Mouse (Mus musculus) cerebellum, adult 9-10 months (tissue): Measurements from ENCODE around the gene Setd5.

Source experiments
- DNase-seq: peaks from one replicate; pipeline ENCODE4 v3.0.0; 2022

Setd5 gene

DNA sequence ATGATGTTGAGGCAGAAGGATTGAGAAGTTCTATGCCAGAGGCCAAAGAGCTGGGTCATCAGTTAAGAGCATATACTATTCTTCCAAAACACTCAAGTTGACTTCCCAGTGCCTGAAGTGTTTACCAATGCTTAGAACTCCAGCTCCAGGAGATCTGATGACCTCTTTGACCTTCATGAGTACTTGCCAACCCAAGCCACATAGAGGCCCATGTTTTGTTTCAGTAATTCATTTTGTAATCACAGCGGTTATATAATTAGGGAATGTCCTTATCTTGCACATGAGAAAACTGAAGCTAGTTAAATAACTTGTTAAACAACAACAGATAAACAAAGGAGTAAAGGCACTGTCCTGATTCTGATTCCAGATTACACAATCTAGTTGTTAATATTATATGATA is 67.6 kb downstream of the Setd5 start:
- DNase-seq = no peak

DNA sequence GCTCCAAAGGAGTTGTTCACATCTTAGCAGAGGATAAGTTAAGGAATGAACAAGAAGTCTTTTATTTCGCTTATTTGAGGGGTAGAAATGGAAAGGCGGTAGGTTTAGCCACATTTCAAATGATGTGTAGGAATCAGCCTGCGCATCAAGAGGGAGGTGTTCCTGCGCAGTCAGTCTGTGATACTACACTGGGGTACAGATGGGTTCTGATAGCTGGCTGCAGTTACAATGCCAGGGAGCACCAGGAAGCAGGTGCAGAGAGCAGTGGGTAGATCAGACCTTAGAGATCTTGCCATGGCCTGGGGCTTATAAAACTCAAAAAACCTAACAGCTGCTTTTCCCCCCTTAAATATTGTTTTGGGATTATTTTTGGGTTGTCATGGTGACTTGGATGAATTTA is 68.1 kb downstream of the Setd5 start:
- DNase-seq = no peak

DNA sequence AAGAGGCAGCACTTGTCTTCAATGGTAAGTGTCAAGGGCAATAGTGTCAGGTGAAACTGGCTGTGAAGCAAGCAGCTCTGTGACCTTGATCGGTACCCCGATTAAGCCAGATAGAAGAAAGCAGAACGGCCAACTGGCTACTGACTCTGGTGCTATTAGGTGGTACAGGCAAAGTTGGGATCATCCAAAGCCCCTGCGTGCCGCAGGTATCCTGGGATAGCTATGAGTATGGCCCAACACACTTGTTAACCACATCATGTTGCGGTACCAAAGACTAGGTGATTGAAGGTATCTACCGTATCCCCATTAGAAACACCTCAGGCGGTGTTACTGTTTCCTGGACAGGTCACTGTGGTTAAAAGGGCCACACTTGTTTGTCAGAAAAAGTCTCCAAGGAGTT is 76.9 kb downstream of the Setd5 start:
- no peak for DNase-seq

DNA sequence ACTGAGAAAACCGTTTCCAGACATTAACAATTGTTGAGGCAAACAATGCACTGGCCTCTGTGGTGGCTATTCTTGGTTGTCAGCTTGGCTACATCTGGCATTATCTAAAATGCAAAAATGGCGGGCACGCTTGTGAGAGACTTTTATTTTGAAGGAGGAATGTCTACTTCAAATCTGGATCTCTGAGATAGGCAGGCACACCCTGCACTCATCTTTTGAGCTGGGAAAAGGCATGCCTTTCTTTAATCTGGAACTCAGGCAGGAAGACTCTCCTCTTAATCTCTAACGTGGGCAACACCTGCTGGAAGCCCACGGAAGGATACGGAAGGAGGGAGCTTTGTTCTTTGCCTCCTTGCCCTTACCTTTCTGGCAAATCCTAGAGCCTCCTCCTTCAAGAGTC is 77.7 kb downstream of the Setd5 start:
- DNase-seq = no peak

DNA sequence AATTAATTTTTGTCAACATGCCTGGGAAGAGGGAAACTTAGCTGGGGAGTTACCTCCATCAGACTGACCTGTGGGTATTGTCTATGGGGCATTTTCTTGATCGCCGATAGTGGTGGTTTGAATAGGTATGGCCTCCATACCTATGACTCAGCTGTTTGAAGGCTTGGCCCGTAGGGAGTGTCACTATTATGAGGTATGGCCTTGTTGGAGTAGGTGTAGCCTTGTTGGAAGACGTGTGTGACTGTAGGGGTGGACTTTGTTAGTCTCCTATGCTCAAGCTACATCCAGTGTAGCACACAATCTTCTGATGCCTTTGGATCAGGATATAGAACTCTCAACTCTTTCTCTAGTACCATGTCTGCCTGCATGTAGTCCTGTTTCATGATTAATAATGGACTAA is 78.9 kb downstream of the Setd5 start:
- no peak for DNase-seq

DNA sequence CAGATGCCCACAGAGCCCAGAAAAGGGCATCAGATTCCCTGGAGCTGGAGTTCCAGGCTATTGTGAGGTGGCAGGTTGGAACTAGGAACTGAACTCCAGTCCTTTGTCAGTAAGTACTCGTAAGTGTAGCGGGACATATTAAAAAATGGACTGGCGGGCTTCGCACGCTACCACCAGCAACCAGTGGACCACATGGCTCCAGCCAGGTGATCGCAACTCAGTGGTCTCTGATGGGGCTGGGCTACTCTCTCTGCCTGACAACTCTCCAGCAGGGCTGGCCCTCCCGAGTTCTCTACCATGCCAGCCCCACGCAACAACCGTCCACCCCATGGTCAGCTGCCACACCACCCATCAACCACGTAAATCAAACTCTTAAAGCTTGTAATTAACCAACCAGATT is 82.9 kb downstream of the Setd5 start:
- DNase-seq = no peak

DNA sequence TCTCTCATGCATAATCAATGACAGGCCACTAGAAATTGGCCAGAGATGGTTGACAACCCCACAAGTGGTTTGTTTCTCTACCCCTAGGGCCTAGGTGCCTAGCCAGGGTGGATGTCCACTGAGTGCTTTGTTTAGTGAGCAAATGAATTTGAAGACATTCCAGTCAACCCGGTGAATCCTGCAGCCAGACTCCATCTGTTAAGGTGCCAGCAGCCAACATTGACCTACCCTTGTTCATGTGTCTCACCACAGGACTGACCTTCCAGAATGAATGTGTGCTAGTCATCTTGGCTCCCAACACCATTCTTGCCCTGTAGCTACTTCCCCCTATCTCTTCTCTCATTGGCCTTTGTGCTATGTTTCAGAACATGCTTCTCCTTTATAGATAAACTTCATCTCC is 84.8 kb downstream of the Setd5 start:
- peak; percentile 82 for DNase-seq

DNA sequence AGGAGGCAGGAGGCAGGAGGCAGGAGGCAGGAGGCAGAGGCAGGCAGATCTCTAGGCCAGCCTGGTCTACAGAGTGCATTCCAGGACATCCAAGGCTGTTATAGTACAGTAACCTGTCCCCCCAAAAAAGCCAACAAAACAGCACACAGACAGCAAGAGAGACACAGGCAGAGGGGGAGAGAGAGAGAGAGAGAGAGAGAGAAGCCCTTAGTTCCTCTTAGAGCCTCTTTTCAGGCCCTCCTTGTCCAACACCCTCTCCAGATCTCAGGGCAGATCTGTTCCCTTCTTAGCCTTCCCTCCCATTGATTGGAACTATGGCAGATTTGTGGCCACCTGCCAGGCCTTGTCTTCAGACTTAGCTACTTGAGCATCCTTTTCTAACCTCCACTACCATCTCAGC is 86.3 kb downstream of the Setd5 start:
- DNase-seq = no peak

DNA sequence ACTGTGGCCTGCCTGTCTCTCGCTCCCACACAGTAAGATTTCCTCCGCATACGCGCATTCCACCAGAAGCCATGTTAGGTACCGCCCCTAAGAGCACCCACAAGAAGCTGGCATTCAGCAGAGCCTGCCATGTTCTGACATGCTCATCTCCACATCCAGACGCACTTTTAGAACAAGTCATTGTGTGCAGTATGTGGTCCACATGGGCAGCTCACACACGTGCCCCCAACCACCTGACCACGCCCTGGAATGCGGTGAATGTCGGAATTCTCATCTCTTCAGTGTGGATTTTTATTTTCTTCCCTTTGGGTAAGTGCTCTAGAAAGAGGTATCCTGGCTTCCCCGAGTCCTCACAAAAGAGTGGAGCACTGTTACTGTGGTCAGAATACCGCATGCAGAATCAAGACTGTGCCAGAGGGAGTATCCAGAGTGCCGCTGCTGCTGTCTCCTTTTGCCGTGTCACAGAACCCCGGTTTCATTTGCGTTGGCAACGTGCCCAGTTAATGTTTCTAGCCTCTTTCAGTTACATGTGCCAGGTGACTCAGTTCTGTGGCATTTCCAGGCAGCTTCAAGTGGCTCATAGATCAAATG is 89.6 kb downstream of the Setd5 start:
- DNase-seq = peak; percentile 59

DNA sequence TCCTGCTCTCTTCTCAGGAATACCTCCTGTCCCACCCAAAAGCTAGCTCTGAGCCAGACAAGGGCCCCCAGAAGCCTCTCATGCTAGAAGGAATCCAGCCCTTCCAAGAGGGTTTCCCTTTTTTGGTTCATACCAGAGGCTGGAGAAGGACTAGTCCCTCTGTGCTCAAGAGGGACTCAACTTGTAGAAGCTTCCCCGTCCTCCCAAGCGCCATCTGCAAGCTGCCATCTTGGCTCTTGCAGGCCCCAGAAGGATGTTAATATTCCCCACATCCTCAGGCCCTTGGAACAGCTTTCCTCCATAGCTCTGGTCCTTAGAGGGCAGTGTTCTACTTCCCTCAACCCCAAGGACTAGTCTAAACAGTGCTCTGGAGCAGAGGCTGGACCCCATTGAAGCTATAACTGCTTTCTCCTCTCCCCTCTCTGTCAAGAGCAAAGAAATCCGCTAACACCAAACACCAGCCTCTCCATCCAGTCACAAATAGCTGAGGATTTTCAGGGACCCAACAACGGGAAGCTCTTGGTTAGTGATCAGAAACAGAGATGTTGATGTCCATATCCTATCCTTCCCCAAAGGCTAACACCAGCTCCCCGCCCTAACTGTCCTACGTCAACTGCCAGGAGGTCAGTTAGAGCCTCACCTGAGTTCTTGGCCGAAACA is 91.3 kb downstream of the Setd5 start:
- no peak for DNase-seq

DNA sequence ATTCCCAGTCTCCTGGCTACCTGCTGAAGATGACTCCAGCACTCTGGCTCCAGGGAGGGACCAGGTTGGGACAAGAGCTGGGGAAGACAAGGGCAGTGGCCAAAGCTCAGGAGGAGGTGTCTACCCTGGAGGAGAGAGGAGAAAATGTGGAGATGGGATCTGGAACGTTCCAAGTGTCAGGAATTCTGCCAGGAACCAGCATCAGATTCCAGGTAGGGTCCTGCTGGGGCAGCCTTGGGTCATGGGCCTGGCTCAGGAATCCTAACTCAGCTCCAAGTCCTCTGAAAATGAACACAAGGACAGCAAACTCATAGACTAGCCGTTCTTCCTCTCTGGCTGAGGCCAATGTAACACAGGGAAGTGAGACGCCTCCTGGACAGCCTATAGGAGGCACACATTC is 92.7 kb downstream of the Setd5 start:
- DNase-seq = no peak

DNA sequence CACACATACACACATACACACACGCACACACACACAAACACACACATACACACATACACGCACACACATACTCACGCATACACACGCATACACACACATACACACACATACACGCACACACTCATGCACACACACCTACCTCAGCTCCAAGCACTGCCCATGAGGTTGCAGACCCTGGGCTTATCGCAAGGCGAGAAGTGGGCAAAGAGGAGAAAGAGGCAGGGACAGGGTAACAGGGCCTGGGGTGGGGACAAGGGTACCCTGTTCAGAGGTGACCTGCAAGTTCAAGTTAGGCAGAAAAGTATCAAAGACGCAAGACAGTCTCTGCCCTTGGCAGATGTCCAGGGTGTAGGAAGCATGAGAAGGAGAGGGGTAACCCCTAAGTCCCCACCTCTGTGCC is 93.5 kb downstream of the Setd5 start:
- DNase-seq = no peak

DNA sequence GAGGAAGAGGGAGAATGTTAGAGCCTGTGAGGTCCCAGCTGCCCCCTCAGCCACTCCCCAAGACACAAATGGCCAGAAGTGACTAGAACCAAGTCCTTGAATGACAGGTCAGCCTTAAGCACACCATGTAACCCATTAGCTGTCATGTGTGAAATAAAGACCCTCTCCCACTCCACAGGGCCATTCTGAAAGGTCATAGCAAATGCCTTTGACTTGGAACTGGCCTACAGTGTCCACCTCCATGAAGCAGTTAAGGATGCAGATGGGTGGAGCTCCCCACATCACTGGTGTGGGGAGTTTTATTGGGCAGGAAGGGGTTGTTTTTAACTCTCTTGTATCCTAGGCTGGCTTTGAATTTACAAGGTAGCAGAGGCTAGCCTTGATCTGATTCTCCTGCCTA is 94.8 kb downstream of the Setd5 start:
- DNase-seq = no peak

DNA sequence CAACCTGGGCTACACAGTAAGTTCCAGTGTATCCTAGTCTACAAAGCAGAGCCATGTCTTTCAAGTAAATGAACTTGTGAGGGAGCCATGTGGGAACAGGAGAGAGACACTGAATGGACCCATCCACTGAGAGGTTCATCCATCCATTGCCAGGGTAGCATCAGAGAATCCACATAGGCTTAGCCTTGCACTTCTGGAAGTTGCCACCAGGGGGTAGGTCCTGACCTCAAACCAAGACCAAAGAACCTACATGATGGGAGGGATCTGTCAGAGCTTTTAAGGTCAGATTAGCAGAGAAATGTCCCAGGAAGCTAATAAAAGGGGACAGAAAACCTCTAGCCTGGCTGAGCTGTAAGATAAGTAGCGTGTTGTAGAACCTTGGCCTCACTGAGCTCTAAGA is 95.4 kb downstream of the Setd5 start:
- peak; percentile 65 for DNase-seq

DNA sequence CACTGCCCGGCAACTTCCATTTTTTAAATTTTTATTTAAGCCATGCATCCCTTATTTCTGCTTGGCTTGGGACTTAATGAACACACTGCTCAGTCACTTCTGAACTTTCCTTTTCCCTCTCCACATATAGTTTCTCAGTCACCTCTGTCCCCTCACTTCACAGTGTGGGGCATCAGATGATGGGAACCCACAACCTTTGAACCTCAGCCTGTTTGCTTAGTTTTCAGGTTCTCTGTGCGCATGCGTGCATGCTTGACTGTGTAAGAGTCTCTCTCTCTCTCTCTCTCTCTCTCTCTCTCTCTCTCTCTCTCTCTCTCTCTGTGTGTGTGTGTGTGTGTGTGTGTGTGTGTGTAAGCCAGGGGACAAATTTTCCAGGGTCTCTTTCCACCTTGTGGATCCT is 98.3 kb downstream of the Setd5 start:
- no peak for DNase-seq

DNA sequence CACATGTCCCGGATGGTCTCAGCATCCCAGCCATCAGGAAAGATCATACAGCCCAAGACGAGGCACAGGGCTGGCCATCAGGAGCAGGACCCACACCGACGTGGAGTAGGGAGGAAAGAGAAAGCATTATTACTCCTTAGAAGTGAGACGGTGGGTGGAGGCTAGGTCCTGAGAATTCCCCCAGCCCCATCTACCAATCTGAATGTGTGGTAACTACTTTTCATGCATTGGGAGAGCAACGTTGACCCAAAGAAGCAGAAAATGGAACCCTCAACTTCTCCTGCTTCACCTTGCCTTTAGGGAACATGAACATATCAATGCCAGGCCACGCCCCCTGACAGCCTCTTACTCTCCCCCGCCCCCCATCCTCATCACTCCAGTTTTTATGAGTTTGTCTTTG is 99.4 kb downstream of the Setd5 start:
- DNase-seq = no peak

DNA sequence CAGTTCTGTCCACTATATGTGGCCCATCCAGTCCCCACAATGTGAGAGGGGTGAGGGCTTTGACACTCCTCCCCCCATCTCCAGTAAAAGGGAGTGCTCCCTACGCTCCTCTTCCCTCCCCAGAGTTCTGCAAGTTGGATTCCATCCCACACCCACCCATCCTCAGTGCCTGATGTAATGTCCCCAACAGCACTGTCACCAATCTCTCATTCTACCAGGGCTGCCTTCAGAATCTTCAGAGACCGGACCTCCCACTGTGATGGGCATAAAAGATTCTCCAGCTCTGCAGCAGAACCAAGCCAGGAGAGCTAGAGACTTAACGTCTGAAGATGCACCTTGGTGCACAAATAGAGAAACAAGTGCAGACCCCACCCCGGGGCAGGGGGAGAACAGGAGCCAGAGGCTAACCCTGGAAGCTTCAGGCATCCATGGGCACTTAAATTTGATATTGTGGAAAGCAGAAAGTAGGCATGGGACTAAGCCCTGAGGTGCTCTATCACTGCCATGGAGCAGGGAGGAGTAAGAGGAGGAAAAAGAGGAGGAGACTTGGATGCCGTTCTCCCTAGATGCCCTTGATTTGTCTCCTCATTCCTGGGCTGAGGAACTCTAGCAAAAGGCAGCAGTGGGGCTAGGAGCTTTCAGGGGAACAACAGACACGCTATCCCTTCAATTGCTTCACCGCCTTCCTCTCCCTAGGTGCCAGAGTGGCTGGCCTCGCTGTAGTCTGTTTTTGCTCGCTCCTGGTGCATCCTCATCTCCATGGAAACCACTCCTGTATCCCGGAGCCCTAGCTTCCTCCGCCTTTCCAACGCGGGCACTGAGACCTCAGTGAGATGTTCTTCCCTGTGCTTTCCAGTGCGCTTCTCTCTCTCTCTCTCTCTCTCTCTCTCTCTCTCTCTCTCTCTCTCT is 101.4 kb downstream of the Setd5 start:
- DNase-seq = no peak

DNA sequence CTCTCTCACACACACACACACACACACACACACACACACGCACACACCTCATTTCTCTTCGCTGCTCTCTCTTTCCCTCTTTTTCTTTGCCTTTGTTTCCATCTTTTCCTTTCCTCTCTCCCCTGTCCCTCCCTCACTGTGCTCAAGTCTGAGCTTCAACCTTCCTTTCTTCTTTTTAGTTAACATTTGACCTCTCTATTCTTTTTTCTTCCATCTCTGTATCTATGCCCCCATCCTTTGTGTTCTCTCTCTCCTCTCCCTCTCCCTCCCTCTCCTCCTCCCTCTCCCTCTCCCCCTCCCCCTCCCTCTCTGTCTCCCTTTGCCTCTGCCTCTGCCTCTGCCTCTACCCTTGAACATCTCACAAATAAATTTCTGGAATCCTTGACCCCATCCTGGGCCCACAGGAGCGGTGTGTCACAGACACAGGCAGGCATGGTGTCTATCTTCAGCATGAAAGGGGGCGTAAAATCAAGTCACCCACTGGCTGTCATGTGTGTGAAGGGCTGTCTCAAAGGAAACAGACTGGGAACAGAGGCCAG is 102.1 kb downstream of the Setd5 start:
- DNase-seq = no peak

DNA sequence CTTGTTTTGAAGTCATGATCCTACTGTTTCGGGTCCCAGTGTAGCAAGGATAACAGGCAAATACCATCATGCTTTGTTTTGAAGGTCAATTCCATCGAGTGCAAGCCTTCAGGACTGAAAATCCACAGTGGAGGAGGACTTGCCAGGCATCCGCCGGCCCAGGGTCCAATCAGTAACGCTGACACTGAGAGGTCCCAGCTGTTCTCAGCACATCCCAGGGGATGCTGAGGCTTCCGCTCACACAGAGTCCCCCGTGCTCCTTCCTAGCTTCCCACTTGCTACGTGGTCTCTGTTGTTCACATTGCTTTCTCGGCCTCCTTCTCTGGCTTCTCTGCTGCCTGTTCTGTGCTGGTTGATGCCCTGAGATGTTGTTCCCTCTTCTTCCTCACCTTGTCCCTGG is 107.0 kb downstream of the Setd5 start:
- no peak for DNase-seq

DNA sequence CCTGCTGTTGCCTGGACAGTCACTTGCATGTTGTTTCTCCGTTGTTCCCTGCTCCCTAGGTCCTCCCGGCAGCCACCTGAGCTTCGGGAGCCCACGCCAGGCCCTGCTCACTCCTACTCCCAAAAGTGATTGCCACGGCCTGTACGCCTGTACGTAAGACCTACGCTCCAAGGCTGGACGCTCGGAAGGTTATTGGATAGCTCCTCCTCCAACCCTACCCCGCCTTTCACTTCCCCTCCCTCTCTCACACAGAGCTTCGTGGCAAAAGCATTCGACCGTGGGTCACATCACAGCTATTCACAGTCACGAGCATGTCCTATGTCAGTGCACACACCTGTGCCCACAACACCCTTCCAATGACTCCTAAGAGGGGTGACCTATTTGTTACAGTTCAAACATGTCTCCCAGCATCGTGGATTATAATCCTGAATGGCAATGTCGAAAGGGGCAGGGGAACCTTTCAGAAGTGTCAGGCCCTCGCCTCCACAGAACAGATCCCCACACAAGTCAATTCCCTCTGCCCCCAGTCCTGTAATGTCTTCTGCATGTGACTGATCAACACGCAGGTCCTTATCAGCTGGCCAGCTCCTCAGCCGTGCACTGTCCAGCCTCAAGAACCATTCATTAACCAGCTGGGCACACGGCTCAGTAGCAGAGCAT is 107.8 kb downstream of the Setd5 start:
- DNase-seq = no peak

DNA sequence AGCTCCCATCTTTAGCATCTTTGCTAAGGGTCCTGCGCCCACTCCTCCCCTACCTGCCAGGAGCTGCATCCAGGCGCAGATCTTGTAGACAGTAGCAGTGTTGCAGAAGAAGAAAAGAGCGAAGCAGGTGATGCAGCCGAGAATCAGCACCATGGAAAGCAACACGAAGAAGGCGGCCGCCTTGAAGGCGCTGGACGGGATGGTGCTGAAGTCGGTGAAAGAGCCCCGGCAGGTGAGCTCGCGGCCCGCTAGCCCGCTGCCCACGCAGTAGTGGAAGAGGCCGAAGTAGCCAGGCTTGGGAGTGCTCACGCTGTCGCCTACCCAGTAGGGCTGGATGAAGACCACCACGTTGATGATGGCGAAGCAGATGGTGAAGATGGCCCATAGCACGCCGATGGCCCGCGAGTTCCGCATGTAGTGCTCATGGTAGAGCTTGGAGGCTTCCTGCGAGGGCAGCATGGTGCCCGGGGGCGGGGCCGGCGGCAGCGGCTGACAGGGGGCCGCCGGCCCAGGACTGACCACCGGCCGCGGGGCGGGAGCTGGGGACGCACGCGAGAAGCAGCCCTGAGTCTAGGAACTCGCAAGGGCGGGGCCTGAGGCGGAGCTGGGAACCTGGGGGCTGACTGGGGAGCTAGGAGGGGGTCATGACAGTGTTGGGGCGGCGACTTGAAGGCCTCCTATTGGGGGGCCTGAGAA is 116.7 kb downstream of the Setd5 start:
- DNase-seq = no peak

DNA sequence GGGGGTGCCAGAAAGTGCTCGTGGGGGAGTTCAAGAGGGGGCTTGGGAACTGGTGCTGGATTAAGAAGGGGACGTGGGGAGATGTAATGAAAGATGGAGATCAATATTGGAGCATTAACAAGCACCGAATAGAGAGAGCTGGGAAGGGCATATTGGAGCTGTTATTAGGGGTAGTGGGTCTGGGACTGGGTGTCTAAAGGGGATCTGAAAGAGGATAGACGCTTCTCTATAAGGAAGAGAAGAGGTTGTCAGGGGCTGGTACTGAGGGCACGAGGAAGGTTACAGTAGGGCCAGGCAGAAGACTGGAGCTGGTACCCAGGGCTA is 117.3 kb downstream of the Setd5 start:
- no peak for DNase-seq
